Mouse (Mus musculus) lung, postnatal 0 days (tissue): ENCODE results near the gene Rapgef2. TPM values are rescaled to one million over a fixed set of nuclear protein-coding genes. Genes with fewer than 3 reads are reported as not detected.

Experiments used
- ATAC-seq: fragments of 200-750 bp; cut with Nextera tagmentation; 2 replicates; pipeline ENCODE4 v1.8.0; 2017; ENCODE audit warnings: moderate library complexity
- DNase-seq: peaks from one replicate; pipeline ENCODE4 v3.0.0-alpha.2; 2016; ENCODE audit warnings: low spot score
- H3K27ac ChIP-seq: fragments of 300-500 bp; sonication (generic); 2 replicates; pipeline ENCODE4 v1.5.1; 2014; ENCODE audit warnings: antibody characterized with exemption, mild to moderate bottlenecking, low read length, mixed read lengths
- H3K27me3 ChIP-seq: fragments of 300-500 bp; sonication (generic); replicated peaks from 2 replicates; pipeline ENCODE4 v1.6.1; 2014; ENCODE audit warnings: low read length, mixed read lengths; ENCODE audit not compliant: insufficient read depth
- H3K36me3 ChIP-seq: fragments of 300-500 bp; sonication (generic); 2 replicates; pipeline ENCODE4 v1.6.1; 2014; ENCODE audit warnings: low read length, mixed read lengths; ENCODE audit not compliant: insufficient read depth
- H3K4me1 ChIP-seq: fragments of 300-500 bp; sonication (generic); 2 replicates; pipeline ENCODE4 v1.6.1; 2014; ENCODE audit warnings: antibody characterized with exemption, low read depth, low read length, mixed read lengths; ENCODE audit not compliant: insufficient read depth
- H3K4me2 ChIP-seq: fragments of 300-500 bp; sonication (generic); replicated peaks from 2 replicates; pipeline ENCODE4 v1.6.1; 2014; ENCODE audit warnings: low read depth, mild to moderate bottlenecking, low read length, moderate library complexity, mixed read lengths
- H3K4me3 ChIP-seq: fragments of 300-500 bp; sonication (generic); 2 replicates; pipeline ENCODE4 v1.5.1; 2014; ENCODE audit warnings: low read depth, low read length
- H3K9ac ChIP-seq: fragments of 300-500 bp; sonication (generic); replicated peaks from 2 replicates; pipeline ENCODE4 v1.6.1; 2014; ENCODE audit warnings: low read depth, mild to moderate bottlenecking
- H3K9me3 ChIP-seq: fragments of 300-500 bp; sonication (generic); 2 replicates; pipeline ENCODE4 v1.6.1; 2016; ENCODE audit warnings: low read length, mixed read lengths
- CTCF ChIP-seq: IDR thresholded peaks from 2 replicates; pipeline ENCODE4 v1.5.1; 2016; ENCODE audit warnings: antibody characterized with exemption, mild to moderate bottlenecking
- EP300 ChIP-seq: IDR thresholded peaks from 2 replicates; pipeline ENCODE4 v1.6.1; 2016; ENCODE audit warnings: antibody characterized with exemption, mild to moderate bottlenecking, control low read depth
- WGBS: fragments of 180-500 bp; shearing (Covaris S2); extraction: QIAGEN DNeasy Blood & Tissue Kit; methylation state at CpG from one replicate; pipeline ENCODE4 v1.1.7; 2014; 5-methylcytosine and 5-hydroxymethylcytosine counted together
- polyA plus RNA-seq: library from polyadenylated mRNA; unstranded; fragments of >200 nt; fragmentation: Nextera tagmentation; extraction: Ambion mirVana; gene quantifications from 2 replicates; pipeline ENCODE4 v1.2.1, GENCODE M21; 2015

Gene Rapgef2
- polyA plus RNA-seq, 1 experiment from 2014 or later = 5.8 TPM

DNA sequence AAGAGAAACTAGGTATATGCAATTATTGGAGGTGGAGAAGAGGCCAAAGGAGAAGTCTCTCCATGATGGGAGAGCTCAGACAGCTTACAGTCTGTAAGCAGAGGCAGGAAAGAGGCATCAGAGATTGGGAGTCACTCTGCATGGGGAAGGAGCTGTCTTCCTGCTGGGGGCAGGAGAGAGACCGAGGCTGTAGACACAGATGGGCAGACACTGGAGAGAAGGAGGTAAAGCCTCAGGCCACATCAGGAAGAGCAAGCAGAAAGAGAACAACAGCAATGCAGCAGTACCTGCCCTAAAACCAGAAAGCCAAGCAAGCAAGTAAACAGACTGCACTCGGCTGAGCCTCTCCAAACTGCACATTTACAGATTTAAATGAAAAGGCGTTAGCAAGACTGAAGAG is 81.2 kb downstream of the Rapgef2 start:
- DNase-seq (no peak), ATAC-seq (no peak)
- Histone ChIP-seq H3K4me2 (no peak overlapping the region), H3K36me3 (no peaks in the 10 kb centered on the region), H3K27ac (no peak overlapping the region), H3K27me3 (no peaks in the 10 kb centered on the region), H3K9me3 (0 out of 2 replicates have a peak, but pooled peaks cover 4% of the 10 kb centered on the region), H3K4me3 (no peak overlapping the region), H3K9ac (no peak overlapping the region), H3K4me1 (peaks cover 22% of the 10 kb centered on the region)
- 21% methylated on average over 3 of the region's 3 CpGs for WGBS
- TF ChIP-seq CTCF = peak; percentile 55
- no peak for TF ChIP-seq EP300

DNA sequence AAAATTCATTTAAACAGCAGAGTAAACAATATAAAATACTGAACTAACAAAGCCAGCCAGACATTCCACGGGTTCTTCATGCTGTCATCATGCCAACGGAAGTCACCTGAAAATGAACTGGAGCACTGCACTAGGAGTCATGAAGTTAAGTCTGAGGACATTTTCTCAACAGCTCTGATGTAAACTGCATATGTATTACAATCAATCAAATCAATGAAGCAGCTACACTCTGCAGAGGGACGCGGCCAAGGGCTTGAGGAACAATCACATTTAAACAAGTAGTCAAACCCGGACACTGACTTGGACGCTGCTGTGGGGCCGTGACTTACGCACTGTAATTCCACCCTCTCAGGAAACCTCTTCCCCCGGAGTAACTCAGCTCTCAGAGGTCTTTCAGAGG is 82.1 kb downstream of the Rapgef2 start:
- Histone ChIP-seq H3K4me2 (no peak overlapping the region), H3K4me1 (peaks cover 22% of the 10 kb centered on the region), H3K27ac (peak overlapping the region; percentile 47; the same call in 1 of the 2 replicates), H3K27me3 (no peaks in the 10 kb centered on the region), H3K36me3 (no peaks in the 10 kb centered on the region), H3K4me3 (no peak overlapping the region), H3K9ac (no peak overlapping the region), H3K9me3 (0 out of 2 replicates have a peak, but pooled peaks cover 4% of the 10 kb centered on the region)
- TF ChIP-seq CTCF (no peak), EP300 (no peak)
- ATAC-seq = no peak
- DNase-seq = no peak
- 40% methylated on average over 9 of the region's 9 CpGs for WGBS

DNA sequence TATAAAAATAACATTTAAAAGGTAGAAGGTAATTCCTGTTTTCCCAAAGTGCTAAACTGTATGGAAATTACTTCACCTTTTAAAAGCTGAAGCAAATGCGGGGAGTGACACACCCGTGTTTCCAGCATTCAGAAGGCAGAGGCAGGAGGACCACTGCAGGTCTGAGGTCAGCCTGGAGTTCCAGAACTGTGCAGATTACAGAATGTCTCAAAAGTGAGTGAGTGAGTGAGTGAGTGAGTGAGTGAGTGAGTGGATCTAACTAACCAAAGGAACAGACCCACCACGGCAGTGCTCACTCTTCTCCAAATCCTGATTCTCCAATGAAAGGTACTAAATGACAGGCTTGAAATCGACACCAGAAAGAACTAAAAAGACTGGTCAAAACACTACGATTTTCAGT is 82.5 kb downstream of the Rapgef2 start:
- ATAC-seq (no peak), DNase-seq (no peak)
- no peak overlapping the region for H3K4me2 ChIP-seq
- WGBS = 58% methylated on average over 5 of the region's 5 CpGs
- peaks cover 22% of the 10 kb centered on the region for H3K4me1 ChIP-seq
- no peak overlapping the region for H3K4me3 ChIP-seq
- no peaks in the 10 kb centered on the region for H3K36me3 ChIP-seq
- peak overlapping the region; percentile 47; the same call in 1 of the 2 replicates for H3K27ac ChIP-seq
- TF ChIP-seq CTCF (no peak), EP300 (no peak)
- H3K27me3 ChIP-seq = no peaks in the 10 kb centered on the region
- no peak overlapping the region for H3K9ac ChIP-seq
- H3K9me3 ChIP-seq = 0 out of 2 replicates have a peak, but pooled peaks cover 4% of the 10 kb centered on the region

DNA sequence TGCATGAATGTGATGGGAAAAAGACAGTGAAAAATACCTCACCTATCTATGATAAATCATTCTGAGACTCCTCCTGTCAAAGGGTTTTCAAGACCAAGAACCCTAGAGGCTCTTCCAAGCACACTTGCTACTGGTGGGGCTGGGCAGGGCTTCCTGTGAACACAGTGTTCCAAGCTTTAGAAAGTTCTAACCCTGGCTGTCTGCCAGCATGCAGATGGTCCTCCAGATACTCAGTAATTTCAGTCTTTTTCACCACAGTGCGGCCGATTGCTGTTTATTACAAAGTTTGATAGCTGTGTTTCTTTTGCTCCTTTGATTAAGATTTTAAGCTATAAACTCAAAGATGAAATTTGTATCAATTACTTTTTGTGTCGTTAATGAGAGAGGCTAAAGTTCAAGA is 83.1 kb downstream of the Rapgef2 start:
- DNase-seq (peak; percentile 90), ATAC-seq (peak; percentile 82)
- no peak overlapping the region for H3K4me3 ChIP-seq
- H3K4me2 ChIP-seq = peak overlapping the region; percentile 19; the same call in 1 of the 2 replicates
- no peak overlapping the region for H3K9ac ChIP-seq
- H3K27ac ChIP-seq = peak overlapping the region; percentile 76
- TF ChIP-seq EP300 = peak; percentile 97
- no peak for TF ChIP-seq CTCF
- H3K9me3 ChIP-seq = 0 out of 2 replicates have a peak, but pooled peaks cover 4% of the 10 kb centered on the region
- H3K4me1 ChIP-seq = peaks cover 22% of the 10 kb centered on the region
- no peaks in the 10 kb centered on the region for H3K27me3 ChIP-seq
- no peaks in the 10 kb centered on the region for H3K36me3 ChIP-seq
- WGBS = 13% methylated on average over 3 of the region's 3 CpGs

DNA sequence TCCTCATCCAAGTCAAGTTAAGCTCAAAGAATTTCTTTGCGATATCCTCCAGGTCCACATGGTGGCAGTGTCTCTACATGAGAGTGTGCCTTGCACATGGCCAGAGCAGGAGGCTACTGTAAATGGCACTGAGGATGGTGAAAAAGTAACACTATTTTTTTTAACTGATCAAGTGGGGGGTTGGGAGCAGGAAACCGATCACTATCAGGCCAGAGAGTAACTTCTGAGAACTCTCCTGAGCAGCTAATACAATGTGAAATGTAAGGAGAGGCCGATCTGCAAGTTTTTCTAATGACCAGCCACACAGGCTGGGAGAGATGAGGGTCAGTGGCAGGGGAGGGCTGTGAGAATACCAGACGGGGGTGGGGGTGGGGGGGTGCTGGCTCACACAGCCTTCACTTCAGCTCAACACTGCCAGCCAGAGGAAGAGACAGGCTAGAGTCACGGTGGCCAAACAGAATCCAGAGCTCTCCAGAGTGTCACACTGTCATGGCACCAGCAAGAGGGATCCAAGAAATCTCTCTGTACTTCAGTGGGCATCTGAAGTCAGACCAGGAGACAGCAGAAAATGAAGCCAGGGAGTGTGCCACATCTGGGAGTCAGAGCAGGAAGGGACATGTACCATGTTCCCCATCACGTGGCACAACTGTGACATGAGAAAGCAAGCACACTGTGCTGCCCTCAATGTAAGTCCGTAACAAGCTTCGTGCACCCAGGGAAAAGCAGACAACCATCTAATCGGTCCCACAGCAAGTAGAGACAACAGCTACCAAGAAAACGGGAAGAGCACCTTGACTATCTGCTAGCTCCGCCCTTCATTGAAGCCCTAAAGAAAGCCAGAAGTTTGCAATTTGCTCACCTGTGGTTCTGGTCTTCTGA is 83.8 kb downstream of the Rapgef2 start:
- H3K4me3 ChIP-seq = no peak overlapping the region
- no peak overlapping the region for H3K9ac ChIP-seq
- 31% methylated on average over 11 of the region's 11 CpGs for WGBS
- no peaks in the 10 kb centered on the region for H3K36me3 ChIP-seq
- H3K4me2 ChIP-seq = peak overlapping the region; percentile 19; the same call in 1 of the 2 replicates
- ATAC-seq (peak; percentile 71), DNase-seq (peak; percentile 83)
- no peaks in the 10 kb centered on the region for H3K27me3 ChIP-seq
- 0 out of 2 replicates have a peak, but pooled peaks cover 4% of the 10 kb centered on the region for H3K9me3 ChIP-seq
- H3K27ac ChIP-seq = peak overlapping the region; percentile 76
- TF ChIP-seq EP300 = peak; percentile 40
- peak; percentile 96 for TF ChIP-seq CTCF
- H3K4me1 ChIP-seq = peaks cover 22% of the 10 kb centered on the region

DNA sequence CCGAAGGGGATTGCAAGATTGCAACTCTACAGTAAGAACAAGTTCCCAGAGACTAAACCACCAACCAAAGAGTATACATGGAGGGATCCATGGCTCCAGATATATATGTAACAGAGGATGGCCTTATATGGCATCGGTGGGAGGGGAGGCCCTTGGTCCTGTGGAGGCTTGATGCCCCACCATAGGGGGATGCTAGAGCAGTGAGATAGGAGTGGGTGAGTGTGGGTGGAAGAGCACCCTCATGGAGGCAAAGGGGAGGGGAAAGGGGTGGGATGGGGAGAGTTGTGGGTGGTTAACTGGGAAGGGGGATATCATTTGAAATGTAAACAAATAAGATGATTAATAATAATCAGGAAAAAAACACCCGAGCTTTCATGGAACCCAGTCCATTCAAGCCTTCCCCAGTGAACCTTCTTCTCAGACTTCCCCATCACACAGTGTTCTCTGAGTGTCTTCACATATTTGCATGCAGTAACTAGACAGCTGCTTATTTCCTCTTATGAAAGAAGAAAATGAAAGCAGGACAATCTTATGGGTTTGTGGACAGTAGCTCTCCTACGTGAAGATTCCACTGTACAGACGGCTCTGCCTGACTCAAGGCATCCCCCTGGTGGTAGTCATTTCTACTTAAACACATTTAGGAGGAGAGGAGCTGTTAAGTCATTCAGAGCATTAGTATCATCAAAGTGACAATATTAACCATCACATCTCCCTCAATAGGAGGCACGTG is 89.4 kb downstream of the Rapgef2 start:
- peak; percentile 72 for ATAC-seq
- Histone ChIP-seq H3K36me3 (peaks cover 3% of the 10 kb centered on the region; the same call in 1 of the 2 replicates), H3K27ac (no peak overlapping the region), H3K4me1 (peaks cover 11% of the 10 kb centered on the region; the same call in 1 of the 2 replicates), H3K9me3 (no peaks in the 10 kb centered on the region), H3K4me3 (no peak overlapping the region), H3K27me3 (no peaks in the 10 kb centered on the region), H3K9ac (no peak overlapping the region), H3K4me2 (no peak overlapping the region)
- peak; percentile 92 for DNase-seq
- TF ChIP-seq CTCF (peak; percentile 94), EP300 (no peak)
- WGBS = 45% methylated on average over 6 of the region's 6 CpGs
